Mouse (Mus musculus) neural tube, embryonic 15.5 days (tissue): ENCODE measurements around the gene Exoc3l. TPM values are rescaled to one million over a fixed set of nuclear protein-coding genes. Genes with fewer than 3 reads are reported as not detected.

Experiments used
- ATAC-seq: fragments of 200-750 bp; cut with Nextera tagmentation; 2 replicates; pipeline ENCODE4 v1.8.0; 2017; ENCODE audit warnings: mild to moderate bottlenecking, moderate TSS enrichment, moderate library complexity; ENCODE audit not compliant: low FRiP score
- H3K27ac ChIP-seq: fragments of 300-500 bp; sonication (generic); replicated peaks from 2 replicates; pipeline ENCODE4 v1.5.1; 2015; ENCODE audit warnings: mild to moderate bottlenecking, inconsistent platforms
- H3K27me3 ChIP-seq: fragments of 300-500 bp; sonication (generic); replicated peaks from 2 replicates; pipeline ENCODE4 v1.6.1; 2015; ENCODE audit warnings: inconsistent platforms
- H3K36me3 ChIP-seq: fragments of 300-500 bp; sonication (generic); 2 replicates; pipeline ENCODE4 v1.6.1; 2015; ENCODE audit warnings: inconsistent platforms
- H3K4me1 ChIP-seq: fragments of 300-500 bp; sonication (generic); 2 replicates; pipeline ENCODE4 v1.6.1; 2015; ENCODE audit warnings: inconsistent platforms
- H3K4me2 ChIP-seq: fragments of 300-500 bp; sonication (generic); 2 replicates; pipeline ENCODE4 v1.6.1; 2015; ENCODE audit warnings: inconsistent platforms, mild to moderate bottlenecking, moderate library complexity
- H3K4me3 ChIP-seq: fragments of 300-500 bp; sonication (generic); replicated peaks from 2 replicates; pipeline ENCODE4 v1.5.1; 2015; ENCODE audit warnings: mild to moderate bottlenecking, inconsistent platforms
- H3K9ac ChIP-seq: fragments of 300-500 bp; sonication (generic); replicated peaks from 2 replicates; pipeline ENCODE4 v1.6.1; 2015; ENCODE audit warnings: mild to moderate bottlenecking, inconsistent platforms
- H3K9me3 ChIP-seq: fragments of 300-500 bp; sonication (generic); replicated peaks from 2 replicates; pipeline ENCODE4 v1.6.1; 2016; ENCODE audit warnings: inconsistent platforms
- WGBS: fragments of 180-500 bp; shearing (Covaris S2); methylation state at CpG from one replicate; pipeline ENCODE4 v1.1.7; 2015; ENCODE audit warnings: mixed read lengths; 5-methylcytosine and 5-hydroxymethylcytosine counted together
- polyA plus RNA-seq: library from polyadenylated mRNA; unstranded; fragments of >200 nt; fragmentation: Nextera tagmentation; extraction: Ambion mirVana; gene quantifications from 2 replicates; pipeline ENCODE4 v1.2.1, GENCODE M21; 2015

The Exoc3l gene
- polyA plus RNA-seq, 1 experiment from 2014 or later: 11.3 TPM

DNA sequence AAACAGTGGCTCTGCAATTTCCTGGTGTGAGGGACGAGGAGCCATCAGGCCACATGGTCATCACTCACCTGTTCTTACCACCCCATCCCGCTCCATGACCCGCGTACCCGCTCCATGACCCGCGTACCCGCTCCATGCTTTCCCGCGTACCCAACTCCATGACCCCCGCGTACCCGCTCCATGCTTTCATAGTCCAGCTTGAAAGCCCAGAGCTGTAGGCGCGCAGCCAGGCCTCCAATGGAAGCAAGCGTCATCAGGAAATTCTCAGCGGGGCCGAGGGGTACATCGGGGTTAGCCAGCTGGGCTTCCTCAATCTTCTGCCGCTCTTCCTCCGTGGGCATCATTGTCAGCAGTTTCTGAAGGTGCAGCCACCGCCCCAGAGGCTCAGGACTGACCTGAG lies 35.6 kb upstream of the Exoc3l start:
- no peak for ATAC-seq
- Histone ChIP-seq H3K9me3 (no peaks in the 10 kb centered on the region), H3K27me3 (no peaks in the 10 kb centered on the region), H3K27ac (no peak overlapping the region), H3K4me1 (peaks cover 16% of the 10 kb centered on the region), H3K9ac (no peak overlapping the region), H3K4me3 (no peak overlapping the region), H3K4me2 (no peak overlapping the region), H3K36me3 (peaks cover 52% of the 10 kb centered on the region)
- WGBS: 95% methylated on average over 22 of the region's 22 CpGs

DNA sequence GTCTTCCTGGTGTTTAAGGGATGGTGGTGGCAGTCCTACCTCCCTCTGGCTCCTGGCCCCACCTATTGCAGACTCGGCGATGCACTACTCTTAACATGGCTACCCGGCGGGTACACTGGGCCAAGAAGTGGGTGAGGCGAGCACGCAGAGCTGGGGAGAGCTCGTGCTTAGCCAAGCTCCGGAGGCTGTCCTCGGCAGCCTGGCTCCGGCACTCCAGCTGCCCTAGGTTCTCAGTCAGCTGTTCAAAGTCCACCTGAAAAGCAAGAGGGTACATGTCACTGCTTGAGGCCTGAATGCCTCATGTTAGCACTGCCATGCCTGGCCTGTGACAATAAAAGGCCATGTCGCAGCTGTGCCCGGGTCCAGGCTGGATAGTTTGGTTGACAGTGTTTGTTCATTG lies 34.4 kb upstream of the Exoc3l start:
- Histone ChIP-seq H3K36me3 (peaks cover 52% of the 10 kb centered on the region), H3K27ac (no peak overlapping the region), H3K4me3 (no peak overlapping the region), H3K4me2 (no peak overlapping the region), H3K9me3 (no peaks in the 10 kb centered on the region), H3K4me1 (peaks cover 18% of the 10 kb centered on the region), H3K27me3 (no peaks in the 10 kb centered on the region), H3K9ac (no peak overlapping the region)
- ATAC-seq: no peak
- 95% methylated on average over 12 of the region's 12 CpGs for WGBS

DNA sequence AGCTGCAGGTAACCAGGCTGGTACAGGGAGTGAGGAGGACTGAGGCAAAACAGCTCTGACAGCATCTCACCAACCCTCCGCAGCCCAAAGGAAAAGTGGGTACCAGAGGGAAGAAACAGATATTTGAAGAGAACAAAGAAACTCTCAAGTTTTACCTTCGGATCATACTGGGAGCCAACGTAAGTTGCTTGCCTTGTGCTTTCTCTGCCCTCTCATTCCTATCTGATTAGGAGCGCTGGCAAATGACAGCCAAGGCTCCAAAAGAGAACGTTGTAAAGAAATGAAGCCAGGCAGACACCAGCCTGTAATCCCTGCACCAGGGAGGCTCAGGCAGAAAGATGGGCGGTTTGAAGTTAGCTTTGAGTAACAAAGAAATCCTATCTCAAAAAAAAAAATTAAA lies 31.1 kb upstream of the Exoc3l start:
- 44% methylated on average over 6 of the region's 6 CpGs for WGBS
- peak overlapping the region; percentile 70 for H3K9ac ChIP-seq
- no peaks in the 10 kb centered on the region for H3K9me3 ChIP-seq
- ATAC-seq: no peak
- H3K36me3 ChIP-seq: peaks cover 47% of the 10 kb centered on the region
- peak overlapping the region; percentile 87 for H3K27ac ChIP-seq
- peaks cover 28% of the 10 kb centered on the region for H3K4me1 ChIP-seq
- H3K4me3 ChIP-seq: peak overlapping the region; percentile 76
- peak overlapping the region; percentile 77 for H3K4me2 ChIP-seq
- H3K27me3 ChIP-seq: no peaks in the 10 kb centered on the region

DNA sequence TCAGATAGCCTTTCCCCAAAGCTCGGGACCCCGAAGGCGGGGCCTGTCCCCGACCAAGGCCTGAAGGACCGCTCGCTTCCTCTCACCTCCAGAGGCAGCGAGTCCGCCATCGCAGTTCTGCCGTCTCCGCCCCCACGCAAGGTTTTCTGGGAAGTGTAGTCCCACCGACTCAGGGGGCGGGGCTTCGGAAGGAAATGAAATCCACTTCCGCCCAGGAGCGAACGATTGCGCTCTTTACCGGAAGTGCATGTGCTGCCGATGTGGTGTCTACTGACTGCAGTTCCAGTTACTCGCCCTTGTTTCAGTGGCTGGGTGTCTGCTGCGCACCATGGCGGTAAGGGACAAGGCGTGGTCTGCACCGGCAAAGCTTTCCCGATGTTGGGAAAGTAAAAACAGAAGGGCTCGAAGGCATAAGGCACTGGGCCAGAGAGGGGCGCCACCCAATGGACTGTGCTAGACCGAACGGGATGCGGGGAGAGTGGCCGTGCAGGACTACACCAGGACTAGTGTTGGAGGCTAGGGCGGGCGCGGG lies 30.3 kb upstream of the Exoc3l start, which contains the start of the genes Lrrc29 and Tmem208:
Gene Lrrc29 (minus strand): TSS at position 138 of the 532 bp plus-strand sequence.
Gene Tmem208 (plus strand): TSS at position 214 of the 532 bp plus-strand sequence.
- under 1% methylated on average over 36 of the region's 36 CpGs for WGBS
- peak; percentile 93 for ATAC-seq
- H3K4me2 ChIP-seq: peak within 1 kb of the TSS; percentile 77
- peak within 1 kb of the TSS; percentile 93 for H3K9ac ChIP-seq
- peak within 1 kb of the TSS; percentile 87 for H3K27ac ChIP-seq
- H3K27me3 ChIP-seq: no peaks in the 10 kb centered on the region
- peaks cover 28% of the 10 kb centered on the region for H3K4me1 ChIP-seq
- peaks cover 39% of the 10 kb centered on the region for H3K36me3 ChIP-seq
- peak within 1 kb of the TSS; percentile 76 for H3K4me3 ChIP-seq
- no peaks in the 10 kb centered on the region for H3K9me3 ChIP-seq

DNA sequence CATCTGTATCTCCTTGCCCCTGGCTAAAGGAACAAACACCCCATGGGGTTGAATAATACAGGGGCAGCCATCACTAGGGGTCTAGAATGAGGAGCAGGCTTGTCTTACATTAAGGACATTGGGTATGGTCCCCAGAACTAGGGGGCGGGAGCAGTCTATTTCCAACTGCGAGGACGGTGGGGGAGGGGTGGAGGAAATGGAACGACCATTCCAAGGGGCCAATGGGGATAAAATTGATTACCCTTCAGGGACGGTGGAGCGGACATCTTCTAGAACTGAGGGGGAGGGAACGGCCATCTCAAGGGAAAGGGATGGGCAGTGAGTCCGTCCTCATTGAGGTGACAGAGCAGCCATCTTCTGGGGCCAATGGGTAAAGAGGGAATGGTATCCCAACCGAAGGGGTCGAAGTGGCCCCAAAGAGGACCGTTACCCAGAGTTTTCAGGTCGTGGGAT lies 29.8 kb upstream of the Exoc3l start:
- ATAC-seq: peak; percentile 54
- H3K9me3 ChIP-seq: no peaks in the 10 kb centered on the region
- under 1% methylated on average over 12 of the region's 12 CpGs for WGBS
- H3K4me1 ChIP-seq: peaks cover 28% of the 10 kb centered on the region
- H3K4me2 ChIP-seq: peak overlapping the region; percentile 77
- H3K36me3 ChIP-seq: peaks cover 34% of the 10 kb centered on the region
- H3K27me3 ChIP-seq: no peaks in the 10 kb centered on the region
- peak overlapping the region; percentile 93 for H3K9ac ChIP-seq
- peak overlapping the region; percentile 76 for H3K4me3 ChIP-seq
- peak overlapping the region; percentile 87 for H3K27ac ChIP-seq

DNA sequence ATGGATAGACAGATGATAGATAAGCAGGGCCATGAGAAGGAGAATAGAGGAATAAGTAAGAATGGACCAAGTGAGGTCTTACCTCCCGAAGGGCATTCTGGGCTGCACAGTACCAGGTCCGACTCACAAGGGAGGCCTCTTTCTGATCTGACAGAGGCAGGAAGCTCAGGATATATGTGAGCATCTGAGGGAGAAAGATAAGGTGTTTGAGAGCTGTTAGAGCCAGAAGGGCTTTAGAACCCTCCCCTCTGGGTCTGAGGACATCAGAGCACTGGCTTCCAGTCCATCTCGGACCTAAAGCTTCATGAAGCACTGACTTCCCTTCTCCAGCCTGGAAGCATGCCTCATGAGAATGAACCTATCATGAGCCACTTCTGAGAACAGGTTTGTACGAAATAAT lies 27.3 kb upstream of the Exoc3l start:
- H3K27me3 ChIP-seq: no peaks in the 10 kb centered on the region
- H3K4me3 ChIP-seq: no peak overlapping the region
- H3K36me3 ChIP-seq: peaks cover 28% of the 10 kb centered on the region
- no peak overlapping the region for H3K4me2 ChIP-seq
- H3K4me1 ChIP-seq: peaks cover 27% of the 10 kb centered on the region
- ATAC-seq: no peak
- H3K9ac ChIP-seq: no peak overlapping the region
- H3K9me3 ChIP-seq: no peaks in the 10 kb centered on the region
- WGBS: 95% methylated on average over 4 of the region's 4 CpGs
- H3K27ac ChIP-seq: no peak overlapping the region

DNA sequence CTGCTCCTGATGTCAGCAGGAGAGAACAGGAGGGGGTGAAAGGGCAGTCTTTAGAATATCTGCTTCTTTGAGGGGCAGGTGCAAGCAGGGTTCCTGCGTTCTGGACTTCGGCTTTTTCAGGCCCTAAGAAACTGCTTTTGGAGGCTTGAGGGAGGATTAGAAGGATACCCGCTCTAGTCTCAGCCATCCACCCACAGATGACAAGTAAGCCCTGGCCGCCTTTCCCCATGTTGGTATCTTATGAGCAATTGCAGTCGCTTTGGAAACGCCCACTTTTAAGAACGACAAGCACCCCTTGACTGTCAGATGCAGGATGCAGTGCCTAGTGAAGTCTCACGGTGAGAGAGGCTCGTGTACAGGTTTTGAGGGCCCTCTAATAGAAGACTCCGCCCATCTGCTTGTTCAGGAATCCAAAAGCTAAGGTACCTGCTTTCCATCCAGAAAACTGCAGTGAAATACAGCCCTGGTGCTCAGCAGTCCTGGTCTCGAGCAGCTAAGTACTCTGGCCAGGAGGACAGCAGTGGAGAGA lies 22.8 kb upstream of the Exoc3l start:
- Histone ChIP-seq H3K9me3 (no peaks in the 10 kb centered on the region), H3K27me3 (no peaks in the 10 kb centered on the region), H3K27ac (no peak overlapping the region), H3K4me3 (no peak overlapping the region), H3K4me2 (no peak overlapping the region), H3K36me3 (peaks cover 64% of the 10 kb centered on the region), H3K4me1 (no peaks in the 10 kb centered on the region), H3K9ac (no peak overlapping the region)
- 84% methylated on average over 11 of the region's 11 CpGs for WGBS
- no peak for ATAC-seq

DNA sequence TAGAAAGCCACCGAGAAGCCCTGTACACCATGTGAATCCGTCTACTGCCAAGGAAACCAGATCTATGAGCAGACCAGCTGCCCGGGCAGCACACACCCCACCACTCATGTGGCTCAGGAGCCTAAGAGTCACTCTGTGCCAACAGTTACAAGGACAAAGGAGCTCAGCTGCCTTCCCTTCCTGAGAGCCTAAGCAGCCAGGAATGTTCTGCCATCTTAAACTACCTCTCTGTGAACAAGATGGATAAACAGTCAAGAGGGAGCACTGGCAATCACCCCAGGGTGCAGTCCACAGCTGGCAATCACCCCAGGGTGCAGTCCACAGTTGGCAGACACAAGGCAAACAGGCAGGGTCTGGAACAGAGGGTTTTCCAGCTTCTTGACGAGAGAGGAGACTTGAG lies 22.0 kb upstream of the Exoc3l start:
- Histone ChIP-seq H3K9ac (no peak overlapping the region), H3K9me3 (no peaks in the 10 kb centered on the region), H3K27me3 (no peaks in the 10 kb centered on the region), H3K36me3 (peaks cover 72% of the 10 kb centered on the region), H3K27ac (0 out of 2 replicates have a peak overlapping the region, but pooled peaks have one; percentile 18), H3K4me2 (no peak overlapping the region), H3K4me3 (no peak overlapping the region), H3K4me1 (no peaks in the 10 kb centered on the region)
- WGBS: 77% methylated on average over 4 of the region's 4 CpGs
- ATAC-seq: no peak

DNA sequence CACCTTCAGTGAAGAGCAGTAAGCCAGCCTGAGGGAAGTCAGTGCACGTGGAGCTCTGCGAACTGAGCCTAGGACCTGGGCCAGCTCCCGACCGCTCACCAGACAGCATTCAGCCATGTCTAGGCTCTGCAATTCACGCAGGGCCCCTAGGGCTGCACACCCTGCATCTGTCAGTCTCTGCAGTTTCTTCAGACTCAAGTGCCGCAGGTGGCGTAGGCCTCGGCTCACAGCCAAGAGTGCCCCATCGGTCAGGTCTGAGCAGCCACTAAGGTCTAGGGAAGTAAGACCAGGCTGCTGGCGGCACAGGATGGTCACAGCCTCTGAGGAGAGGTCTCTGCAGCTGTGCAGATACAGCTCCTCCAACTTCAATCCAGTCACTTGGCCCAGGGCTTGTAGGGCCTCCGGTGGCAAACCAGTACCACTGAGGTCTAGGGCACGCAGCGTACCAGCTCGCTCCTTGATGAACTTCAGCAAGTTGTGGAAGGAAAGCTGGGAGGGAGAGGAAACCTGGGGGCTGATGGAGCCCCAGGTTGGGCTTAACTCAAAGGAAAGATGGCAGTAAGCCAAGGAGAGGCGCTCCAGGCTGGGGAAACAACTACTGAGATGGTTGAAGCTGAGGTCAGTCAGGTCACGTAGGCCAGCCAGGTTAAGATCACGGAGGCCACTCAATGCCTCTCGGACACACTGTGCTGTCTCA lies 19.3 kb upstream of the Exoc3l start:
- Histone ChIP-seq H3K27ac (no peak overlapping the region), H3K4me1 (no peaks in the 10 kb centered on the region), H3K9me3 (no peaks in the 10 kb centered on the region), H3K36me3 (peaks cover 88% of the 10 kb centered on the region), H3K4me3 (no peak overlapping the region), H3K9ac (no peak overlapping the region), H3K27me3 (no peaks in the 10 kb centered on the region), H3K4me2 (no peak overlapping the region)
- 94% methylated on average over 18 of the region's 18 CpGs for WGBS
- ATAC-seq: no peak

DNA sequence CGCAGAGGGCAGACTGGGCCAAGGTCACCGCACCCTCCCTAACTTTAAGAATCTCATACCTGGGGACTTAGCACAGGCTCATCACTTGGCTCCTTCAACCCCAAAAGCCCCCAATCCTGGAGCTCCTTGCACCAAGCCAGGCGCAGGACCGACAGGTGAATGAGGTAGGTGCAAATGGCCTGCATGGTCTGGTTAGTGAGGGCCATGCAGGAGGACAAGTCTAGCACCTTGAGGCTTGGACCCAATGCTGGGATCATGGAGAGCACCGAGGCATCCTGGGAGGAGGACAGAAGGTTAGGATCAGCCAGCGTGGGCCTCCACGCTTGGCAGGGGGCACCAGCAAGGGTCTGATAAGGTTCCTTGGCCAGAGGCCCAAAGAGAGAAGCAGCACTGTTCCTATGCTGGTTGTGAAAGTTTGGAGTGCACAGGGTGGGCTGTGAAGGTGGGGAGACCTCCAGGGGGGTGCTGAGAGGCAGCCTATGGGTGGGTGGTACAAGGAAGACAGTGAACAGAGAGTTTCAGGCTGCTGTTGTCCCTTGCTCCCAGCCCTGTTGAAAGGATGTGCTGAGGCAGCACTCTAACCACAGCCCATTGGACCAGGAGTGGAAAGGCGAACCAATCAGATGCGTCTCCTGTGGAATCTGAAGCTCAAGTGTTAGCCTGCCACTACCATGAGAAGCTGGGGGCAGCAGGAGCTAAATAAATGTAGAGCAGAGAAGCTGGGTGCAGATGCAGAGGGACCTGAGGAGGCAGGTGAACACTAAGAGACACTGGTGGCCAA lies 17.9 kb upstream of the Exoc3l start:
- no peak overlapping the region for H3K4me2 ChIP-seq
- no peaks in the 10 kb centered on the region for H3K27me3 ChIP-seq
- no peaks in the 10 kb centered on the region for H3K9me3 ChIP-seq
- peaks cover 89% of the 10 kb centered on the region for H3K36me3 ChIP-seq
- no peak for ATAC-seq
- H3K4me1 ChIP-seq: no peaks in the 10 kb centered on the region
- WGBS: 82% methylated on average over 9 of the region's 9 CpGs
- no peak overlapping the region for H3K27ac ChIP-seq
- no peak overlapping the region for H3K4me3 ChIP-seq
- no peak overlapping the region for H3K9ac ChIP-seq

DNA sequence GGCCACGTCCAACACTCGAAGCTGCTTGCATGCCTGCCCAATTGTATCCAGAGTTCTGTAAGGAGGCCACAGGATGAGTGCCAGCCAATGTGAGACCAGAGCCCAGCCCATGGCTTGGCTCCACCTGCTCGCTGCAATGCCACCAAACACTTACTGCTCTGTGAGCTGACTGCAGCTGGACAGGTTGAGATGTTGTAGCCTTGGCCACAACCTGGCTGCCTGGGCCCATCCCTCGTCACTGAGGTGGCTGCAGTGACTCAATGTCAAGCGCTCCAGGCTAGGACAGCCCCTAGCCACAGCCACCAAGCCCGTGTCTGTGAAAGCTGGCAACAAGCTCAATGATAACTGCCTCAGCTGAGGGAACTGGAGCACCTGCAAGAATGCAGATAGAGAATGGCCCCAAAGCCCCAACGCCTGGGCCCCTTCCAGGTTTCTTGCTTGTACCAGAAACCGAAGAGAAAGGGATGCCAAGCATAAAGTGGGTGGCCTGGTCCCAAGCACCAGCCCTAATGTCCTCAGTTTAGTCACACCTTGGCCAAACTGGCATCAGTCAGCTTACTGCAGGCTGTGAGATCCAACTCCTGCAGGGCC lies 17.1 kb upstream of the Exoc3l start:
- H3K36me3 ChIP-seq: peaks cover 89% of the 10 kb centered on the region
- no peaks in the 10 kb centered on the region for H3K9me3 ChIP-seq
- no peaks in the 10 kb centered on the region for H3K4me1 ChIP-seq
- H3K4me3 ChIP-seq: no peak overlapping the region
- no peak for ATAC-seq
- no peak overlapping the region for H3K27ac ChIP-seq
- H3K4me2 ChIP-seq: no peak overlapping the region
- 94% methylated on average over 8 of the region's 8 CpGs for WGBS
- no peak overlapping the region for H3K9ac ChIP-seq
- H3K27me3 ChIP-seq: no peaks in the 10 kb centered on the region
